Mouse (Mus musculus): ENCODE data around the gene Asah2.
"Not testable (repeated sequence)": the region's sequence is repeated elsewhere in the genome, so short reads cannot be mapped to it uniquely, and the experiment has no call there.

DNA sequence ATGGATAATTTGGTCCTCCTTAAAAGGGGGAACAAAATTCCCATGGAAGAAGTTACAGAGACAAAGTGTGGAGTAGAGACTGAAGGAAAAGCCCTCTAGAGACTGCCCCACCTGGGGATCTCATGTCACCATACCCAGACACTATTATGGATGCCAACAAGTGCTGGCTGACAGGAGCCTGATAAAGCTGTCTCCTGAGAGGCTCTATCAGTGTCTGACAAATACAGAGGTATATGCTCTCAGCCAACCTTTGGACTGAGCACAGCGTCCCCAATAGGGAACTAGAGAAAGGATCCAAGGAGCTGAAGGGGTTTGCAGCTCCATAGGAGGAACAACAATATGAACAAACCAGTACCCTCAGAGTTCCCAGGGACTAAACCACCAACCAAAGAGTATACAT is 23.2 kb downstream of the Asah2 start:
- TF ChIP-seq POLR2A, CTCF (IDR thresholded peaks at IDR 0.05; ENCODE audit: extremely low read depth, insufficient read depth, low read length): not testable (repeated sequence)

Data from cortical plate, adult 2 months (tissue).